Mouse (Mus musculus) kidney, postnatal 14 days (tissue): ENCODE data around the gene Hinfp.
"Not testable (repeated sequence)": the region's sequence is repeated elsewhere in the genome, so short reads cannot be mapped to it uniquely, and the experiment has no call there.

Source experiments
- DNase-seq: peaks from one replicate; pipeline ENCODE4 v3.0.0; 2022; ENCODE audit warnings: mixed read lengths

Gene Hinfp

GRCm38 (mm10) chr9:44330736-44331135 is 25.3 kb upstream of the Hinfp start:
- DNase-seq, result no peak

- no peak for DNase-seq
Observed at GRCm38 (mm10) chr9:44327926-44328325, 22.5 kb upstream of the Hinfp start.

GRCm38 (mm10) chr9:44327064-44327711 is 21.7 kb upstream of the Hinfp start:
- peak; percentile 59 for DNase-seq

- DNase-seq, result peak; percentile 92
Observed at GRCm38 (mm10) chr9:44326371-44327063, 21.0 kb upstream of the Hinfp start.

GRCm38 (mm10) chr9:44325768-44326370 is 20.4 kb upstream of the Hinfp start, which contains the start of gene Dpagt1:
Dpagt1 (plus strand) TSS chr9:44326019.
- no peak for DNase-seq

- not testable (repeated sequence) for DNase-seq
Observed at GRCm38 (mm10) chr9:44325032-44325767, 19.7 kb upstream of the Hinfp start.

- DNase-seq, result no peak
Observed at GRCm38 (mm10) chr9:44324147-44324546, 18.7 kb upstream of the Hinfp start.

GRCm38 (mm10) chr9:44323656-44324055 is 18.2 kb upstream of the Hinfp start:
- DNase-seq, result not testable (repeated sequence)

GRCm38 (mm10) chr9:44320799-44321133 is 15.3 kb upstream of the Hinfp start:
- DNase-seq, result no peak

GRCm38 (mm10) chr9:44319887-44320798 is 14.7 kb upstream of the Hinfp start, which contains the start of gene C2cd2l:
C2cd2l (minus strand) TSS chr9:44320285.
- DNase-seq, result peak; percentile 96

GRCm38 (mm10) chr9:44319105-44319886 is 13.8 kb upstream of the Hinfp start:
- no peak for DNase-seq

GRCm38 (mm10) chr9:44318826-44319095 is 13.3 kb upstream of the Hinfp start:
- peak; percentile 65 for DNase-seq

- peak; percentile 79 for DNase-seq
Observed at GRCm38 (mm10) chr9:44318076-44318825, 12.8 kb upstream of the Hinfp start.

- no peak for DNase-seq
Observed at GRCm38 (mm10) chr9:44317452-44317851, 12.0 kb upstream of the Hinfp start.

- DNase-seq, result no peak
Observed at GRCm38 (mm10) chr9:44314910-44315309, 9.4 kb upstream of the Hinfp start.

- DNase-seq, result no peak
Observed at GRCm38 (mm10) chr9:44314257-44314547, 8.7 kb upstream of the Hinfp start.

- no peak for DNase-seq
Observed at GRCm38 (mm10) chr9:44313476-44314256, 8.2 kb upstream of the Hinfp start.

- DNase-seq, result peak; percentile 71
Observed at GRCm38 (mm10) chr9:44311136-44312134, 6.0 kb upstream of the Hinfp start.

- no peak for DNase-seq
Observed at GRCm38 (mm10) chr9:44310750-44311135, 5.3 kb upstream of the Hinfp start.
